Mouse (Mus musculus): ENCODE results near the gene 2310022B05Rik. TPM values are rescaled to one million over a fixed set of nuclear protein-coding genes. Genes with fewer than 3 reads are reported as not detected.

Gene 2310022B05Rik
- polyA plus RNA-seq, 1 experiment from 2014 or later = 22.2 TPM

DNA sequence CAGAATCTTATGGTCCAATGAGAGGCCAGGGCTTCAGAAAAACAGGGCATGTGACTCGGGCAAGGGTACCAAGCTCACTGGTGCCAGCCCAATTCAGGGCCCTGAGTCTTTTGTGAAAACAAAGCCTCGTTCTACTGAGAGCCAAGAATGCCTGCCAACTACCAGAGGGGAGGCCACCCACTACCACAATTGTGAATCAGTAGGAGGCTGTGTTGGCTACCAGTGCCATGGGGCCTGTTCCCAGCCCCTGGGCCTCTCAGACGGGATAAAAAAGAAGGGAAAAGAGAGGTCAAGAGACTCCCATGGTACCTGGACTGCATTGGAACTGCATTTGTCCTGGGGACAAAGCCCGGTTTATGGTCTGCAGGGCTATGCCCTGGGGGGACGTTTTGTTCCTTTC lies 41.9 kb downstream of the 2310022B05Rik start:
- no peak for DNase-seq (ENCODE audit: low spot score)

GRCm38 (mm10) chr8:124618252-124618651 lies 44.9 kb downstream of the 2310022B05Rik start:
- no peak overlapping the region for H3K4me3 ChIP-seq
- H3K27ac ChIP-seq = no peak overlapping the region
- peaks cover 21% of the 10 kb centered on the region; the same call in 1 of the 2 replicates for H3K27me3 ChIP-seq (ENCODE audit: insufficient read depth, poor library complexity, severe bottlenecking)
- no peaks in the 10 kb centered on the region for H3K36me3 ChIP-seq
- 65% methylated on average over 9 of the region's 9 CpGs for WGBS
- no peak for DNase-seq (ENCODE audit: low spot score)
- H3K9me3 ChIP-seq = no peaks in the 10 kb centered on the region
- H3K4me1 ChIP-seq (replicated peaks) = peaks cover 7% of the 10 kb centered on the region; the same call in 1 of the 2 replicates

More for the DNA sequence above, 41.9 kb downstream of the 2310022B05Rik start:
- 70% methylated on average over 5 of the region's 5 CpGs for WGBS
- peaks cover 7% of the 10 kb centered on the region; the same call in 1 of the 2 replicates for H3K4me1 ChIP-seq (replicated peaks)
- no peak overlapping the region for H3K4me3 ChIP-seq
- H3K27ac ChIP-seq = 0 out of 2 replicates have a peak overlapping the region, but pooled peaks have one; percentile 16
- peaks cover 13% of the 10 kb centered on the region; the same call in 1 of the 2 replicates for H3K27me3 ChIP-seq (ENCODE audit: insufficient read depth, poor library complexity, severe bottlenecking)
- H3K36me3 ChIP-seq = no peaks in the 10 kb centered on the region
- no peaks in the 10 kb centered on the region for H3K9me3 ChIP-seq

DNA sequence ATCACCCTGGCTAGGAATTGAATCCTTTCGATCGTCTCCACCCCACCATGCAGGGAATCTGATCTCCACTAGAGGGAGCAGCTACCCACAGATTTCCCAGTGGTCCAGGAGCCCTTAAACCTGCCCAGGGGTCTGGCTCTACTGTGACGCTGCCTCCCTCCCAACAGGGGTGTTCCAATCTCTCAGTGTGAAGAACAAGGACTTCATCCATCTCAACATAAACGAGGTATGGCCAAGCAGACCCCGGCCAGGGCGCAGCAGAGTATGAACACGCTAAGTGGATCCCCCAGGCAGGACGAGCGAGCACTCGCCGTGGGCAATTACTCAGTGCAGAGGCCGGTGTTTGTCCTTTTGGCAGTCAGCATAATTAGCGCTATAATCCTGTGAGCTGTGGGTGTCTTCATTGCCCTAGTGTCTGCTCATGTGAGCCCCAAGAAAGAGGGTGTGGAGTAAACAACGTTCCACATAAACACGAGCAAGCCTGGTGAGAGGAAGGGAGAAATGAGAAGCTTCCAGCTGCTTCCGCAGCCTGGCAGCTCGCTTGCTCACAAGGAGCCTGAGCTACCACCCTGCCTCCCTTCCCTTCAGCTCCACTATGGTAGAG lies 45.8 kb downstream of the 2310022B05Rik start:
- 18% methylated on average over 17 of the region's 17 CpGs for WGBS
- Histone ChIP-seq H3K4me3 (peak overlapping the region; percentile 39), H3K9me3 (no peaks in the 10 kb centered on the region), H3K27me3 (ENCODE audit: insufficient read depth, poor library complexity, severe bottlenecking) (peaks cover 21% of the 10 kb centered on the region; the same call in 1 of the 2 replicates), H3K4me1 (replicated peaks) (peaks cover 7% of the 10 kb centered on the region; the same call in 1 of the 2 replicates), H3K27ac (peak overlapping the region; percentile 19; the same call in 1 of the 2 replicates), H3K36me3 (no peaks in the 10 kb centered on the region)
- peak; percentile 79 for DNase-seq (ENCODE audit: low spot score)

DNA sequence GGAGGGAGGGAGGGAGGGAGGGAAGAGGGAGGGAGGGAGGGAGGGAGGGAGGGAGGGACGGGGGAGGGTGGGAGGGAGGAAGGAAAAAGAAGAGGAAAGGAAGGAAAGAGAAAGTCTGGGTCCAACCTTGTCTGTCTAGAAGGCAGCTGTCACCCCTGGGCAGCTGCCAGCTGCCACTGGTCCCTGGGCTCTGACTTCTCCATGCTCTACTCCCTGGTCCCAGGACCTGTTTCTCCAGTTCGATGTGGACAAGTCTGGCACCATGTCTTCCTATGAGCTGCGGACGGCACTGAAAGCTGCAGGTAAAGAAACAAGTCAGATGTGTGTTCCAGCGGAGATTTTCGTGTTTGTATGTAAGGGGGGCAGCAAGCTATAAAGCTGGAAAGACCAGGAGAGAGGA lies 48.8 kb downstream of the 2310022B05Rik start:
- no peak for DNase-seq (ENCODE audit: low spot score)
- Histone ChIP-seq H3K27ac (no peak overlapping the region), H3K4me3 (no peak overlapping the region), H3K4me1 (replicated peaks) (peaks cover 15% of the 10 kb centered on the region; the same call in 1 of the 2 replicates), H3K27me3 (ENCODE audit: insufficient read depth, poor library complexity, severe bottlenecking) (peaks cover 21% of the 10 kb centered on the region; the same call in 1 of the 2 replicates), H3K36me3 (no peaks in the 10 kb centered on the region), H3K9me3 (no peaks in the 10 kb centered on the region)
- WGBS = 87% methylated on average over 5 of the region's 6 CpGs

DNA sequence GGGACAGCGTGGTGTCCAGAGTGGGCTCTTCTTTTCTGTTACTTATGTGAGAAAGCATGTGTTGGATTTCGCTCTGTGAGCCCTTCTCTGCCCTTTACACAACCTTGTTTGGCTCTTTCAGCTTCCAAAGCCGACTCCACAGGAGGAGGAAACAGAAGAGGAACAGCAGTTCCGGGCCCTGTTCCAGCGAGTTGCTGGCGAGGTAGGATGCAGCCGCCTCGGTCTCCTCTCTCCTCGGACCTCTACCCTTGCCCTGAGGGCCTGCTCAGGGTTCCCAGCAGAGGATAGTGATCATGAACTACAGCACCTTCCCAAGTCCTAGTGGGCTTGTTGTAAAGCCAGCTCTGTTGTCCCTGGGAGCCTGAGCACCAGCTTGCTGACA lies 54.2 kb downstream of the 2310022B05Rik start:
- H3K36me3 ChIP-seq = no peaks in the 10 kb centered on the region
- no peak overlapping the region for H3K27ac ChIP-seq
- no peak overlapping the region for H3K4me3 ChIP-seq
- WGBS = 81% methylated on average over 9 of the region's 9 CpGs
- no peak for DNase-seq (ENCODE audit: low spot score)
- H3K4me1 ChIP-seq (replicated peaks) = peaks cover 13% of the 10 kb centered on the region; the same call in 1 of the 2 replicates
- H3K27me3 ChIP-seq (ENCODE audit: insufficient read depth, poor library complexity, severe bottlenecking) = no peaks in the 10 kb centered on the region
- H3K9me3 ChIP-seq = no peaks in the 10 kb centered on the region

GRCm38 (mm10) chr8:124608239-124608971 lies 54.8 kb downstream of the 2310022B05Rik start:
- Histone ChIP-seq H3K4me1 (replicated peaks) (peaks cover 13% of the 10 kb centered on the region; the same call in 1 of the 2 replicates), H3K9me3 (no peaks in the 10 kb centered on the region), H3K4me3 (no peak overlapping the region), H3K27ac (no peak overlapping the region), H3K36me3 (no peaks in the 10 kb centered on the region), H3K27me3 (ENCODE audit: insufficient read depth, poor library complexity, severe bottlenecking) (no peaks in the 10 kb centered on the region)
- DNase-seq (ENCODE audit: low spot score) = no peak
- WGBS = 76% methylated on average over 13 of the region's 13 CpGs

- H3K4me1 ChIP-seq (replicated peaks) = 0 out of 2 replicates have a peak, but pooled peaks cover 3% of the 10 kb centered on the region
- no peaks in the 10 kb centered on the region for H3K36me3 ChIP-seq
- H3K27me3 ChIP-seq (ENCODE audit: insufficient read depth, poor library complexity, severe bottlenecking) = no peaks in the 10 kb centered on the region
- DNase-seq (ENCODE audit: low spot score) = no peak
- H3K9me3 ChIP-seq = no peaks in the 10 kb centered on the region
- no peak overlapping the region for H3K27ac ChIP-seq
- no peak overlapping the region for H3K4me3 ChIP-seq
- WGBS = 75% methylated on average over 5 of the region's 5 CpGs
These were observed 59.1 kb downstream of the 2310022B05Rik start for GRCm38 (mm10) chr8:124604066-124604465.

GRCm38 (mm10) chr8:124589393-124589792 lies 73.8 kb downstream of the 2310022B05Rik start:
- no peaks in the 10 kb centered on the region for H3K36me3 ChIP-seq
- WGBS = 80% methylated on average over 4 of the region's 4 CpGs
- H3K27ac ChIP-seq = no peak overlapping the region
- DNase-seq (ENCODE audit: low spot score) = no peak
- H3K4me1 ChIP-seq (replicated peaks) = 0 out of 2 replicates have a peak, but pooled peaks cover 8% of the 10 kb centered on the region
- no peaks in the 10 kb centered on the region for H3K9me3 ChIP-seq
- no peaks in the 10 kb centered on the region for H3K27me3 ChIP-seq (ENCODE audit: insufficient read depth, poor library complexity, severe bottlenecking)
- no peak overlapping the region for H3K4me3 ChIP-seq

GRCm38 (mm10) chr8:124586556-124586955 lies 76.6 kb downstream of the 2310022B05Rik start:
- Histone ChIP-seq H3K9me3 (no peaks in the 10 kb centered on the region), H3K27ac (no peak overlapping the region), H3K36me3 (no peaks in the 10 kb centered on the region), H3K4me1 (replicated peaks) (0 out of 2 replicates have a peak, but pooled peaks cover 8% of the 10 kb centered on the region), H3K27me3 (ENCODE audit: insufficient read depth, poor library complexity, severe bottlenecking) (no peaks in the 10 kb centered on the region), H3K4me3 (no peak overlapping the region)
- 78% methylated on average over 2 of the region's 2 CpGs for WGBS
- no peak for DNase-seq (ENCODE audit: low spot score)

Other genes with a start within 250 kb of the 2310022B05Rik start
- gene Pgbd5, start 223.7 kb downstream of the 2310022B05Rik start, polyA plus RNA-seq (2016; fragmentation: Nextera tagmentation; extraction: Ambion mirVana) = 2.5 and 2.7 TPM in 2 replicates
- gene Cog2, start 142.6 kb downstream of the 2310022B05Rik start, polyA plus RNA-seq (2016; fragmentation: Nextera tagmentation; extraction: Ambion mirVana) = 41.1 and 43.3 TPM in 2 replicates
- not detected in 2 replicates for gene Agt, start 93.7 kb downstream of the 2310022B05Rik start, polyA plus RNA-seq (2016; fragmentation: Nextera tagmentation; extraction: Ambion mirVana)
- gene Capn9, start 87.3 kb downstream of the 2310022B05Rik start, polyA plus RNA-seq (2016; fragmentation: Nextera tagmentation; extraction: Ambion mirVana) = not detected in 2 replicates
- 49.2 and 49.7 TPM in 2 replicates for gene Ttc13, start 58.6 kb upstream of the 2310022B05Rik start, polyA plus RNA-seq (2016; fragmentation: Nextera tagmentation; extraction: Ambion mirVana)
- gene Arv1, start 58.8 kb upstream of the 2310022B05Rik start, polyA plus RNA-seq (2016; fragmentation: Nextera tagmentation; extraction: Ambion mirVana) = 34.3 and 38.1 TPM in 2 replicates
- 4.3 and 6.7 TPM in 2 replicates for gene Fam89a, start 88.5 kb upstream of the 2310022B05Rik start, polyA plus RNA-seq (2016; fragmentation: Nextera tagmentation; extraction: Ambion mirVana)
- gene Trim67, start 129.7 kb upstream of the 2310022B05Rik start, polyA plus RNA-seq (2016; fragmentation: Nextera tagmentation; extraction: Ambion mirVana) = 0.81 and 3.3 TPM in 2 replicates
- 143 and 147 TPM in 2 replicates for gene Gnpat, start 199.7 kb upstream of the 2310022B05Rik start, polyA plus RNA-seq (2016; fragmentation: Nextera tagmentation; extraction: Ambion mirVana)
- gene 2810004N23Rik, start 199.8 kb upstream of the 2310022B05Rik start, polyA plus RNA-seq (2016; fragmentation: Nextera tagmentation; extraction: Ambion mirVana) = 51.4 and 71.3 TPM in 2 replicates
- 8.4 and 9.5 TPM in 2 replicates for gene Exoc8, start 234.3 kb upstream of the 2310022B05Rik start, polyA plus RNA-seq (2016; fragmentation: Nextera tagmentation; extraction: Ambion mirVana)
- gene Sprtn, start 234.5 kb upstream of the 2310022B05Rik start, polyA plus RNA-seq (2016; fragmentation: Nextera tagmentation; extraction: Ambion mirVana) = 11.0 and 11.7 TPM in 2 replicates

All from hindbrain, embryonic 10.5 days (tissue).